Mouse (Mus musculus): Measurements from ENCODE around the gene Sept10.

Gene Sept10

GRCm38 (mm10) chr10:59221473-59222270, at the start of gene Sept10, which contains the start of gene Sowahc:
TSS of gene Sept10 (minus strand) at chr10:59221847.
TSS of gene Sowahc (plus strand) at chr10:59221953.
- peak; percentile 68; the same call in 1 of the 2 replicates for TF ChIP-seq GATA4 (IDR thresholded peaks at IDR 0.05; ENCODE audit: insufficient replicate concordance, low read length)

- no peak for TF ChIP-seq GATA4 (IDR thresholded peaks at IDR 0.05; ENCODE audit: insufficient replicate concordance, low read length)
Observed at GRCm38 (mm10) chr10:59268754-59269153, 47.1 kb upstream of the Sept10 start.

- no peak for TF ChIP-seq GATA4 (IDR thresholded peaks at IDR 0.05; ENCODE audit: insufficient replicate concordance, low read length)
Observed at GRCm38 (mm10) chr10:59268109-59268508, 46.5 kb upstream of the Sept10 start.

DNA sequence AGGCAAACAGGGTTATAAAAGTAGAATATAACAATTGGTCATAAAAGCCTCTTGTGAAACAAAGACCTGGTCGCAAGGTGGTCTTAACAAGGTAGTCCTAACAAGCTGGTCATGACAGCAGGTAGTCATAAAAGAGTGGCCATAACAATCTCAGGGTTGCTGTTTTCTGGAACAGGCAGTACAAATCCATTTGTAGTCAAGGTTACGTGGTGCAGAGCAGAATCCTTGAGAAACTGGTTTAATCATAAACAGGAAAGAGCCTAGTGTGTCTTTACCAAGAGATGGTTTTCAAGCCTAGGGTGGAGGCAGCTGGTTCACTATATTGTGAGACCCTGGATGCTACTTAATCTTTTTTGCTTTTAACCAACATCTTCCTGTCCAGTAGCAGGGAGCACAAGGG, 45.6 kb upstream of the Sept10 start:
- no peak for TF ChIP-seq GATA4 (IDR thresholded peaks at IDR 0.05; ENCODE audit: insufficient replicate concordance, low read length)

GRCm38 (mm10) chr10:59266097-59266496, 44.5 kb upstream of the Sept10 start:
- no peak for TF ChIP-seq GATA4 (IDR thresholded peaks at IDR 0.05; ENCODE audit: insufficient replicate concordance, low read length)

DNA sequence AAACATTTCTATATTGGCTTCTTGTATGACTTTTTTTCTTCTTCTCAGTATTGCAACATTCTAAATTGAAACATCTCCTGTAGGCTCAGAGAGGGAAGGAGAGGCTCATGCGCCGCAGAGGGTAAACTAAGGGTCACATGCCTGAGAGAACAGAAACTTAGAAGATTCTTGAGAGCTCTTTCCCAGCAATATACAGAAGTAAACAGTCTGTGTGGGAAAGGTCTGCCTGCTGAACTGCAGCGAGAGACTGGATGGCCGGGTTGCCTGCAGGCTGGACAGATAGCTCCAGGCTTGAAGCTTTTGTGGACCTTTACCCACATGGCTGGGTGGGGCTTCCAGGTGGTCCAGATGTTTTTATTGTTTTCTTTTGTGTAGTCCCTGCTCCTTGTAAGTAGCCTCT, 44.0 kb upstream of the Sept10 start:
- no peak for TF ChIP-seq GATA4 (IDR thresholded peaks at IDR 0.05; ENCODE audit: insufficient replicate concordance, low read length)

GRCm38 (mm10) chr10:59265067-59265466, 43.4 kb upstream of the Sept10 start:
- no peak for TF ChIP-seq GATA4 (IDR thresholded peaks at IDR 0.05; ENCODE audit: insufficient replicate concordance, low read length)

DNA sequence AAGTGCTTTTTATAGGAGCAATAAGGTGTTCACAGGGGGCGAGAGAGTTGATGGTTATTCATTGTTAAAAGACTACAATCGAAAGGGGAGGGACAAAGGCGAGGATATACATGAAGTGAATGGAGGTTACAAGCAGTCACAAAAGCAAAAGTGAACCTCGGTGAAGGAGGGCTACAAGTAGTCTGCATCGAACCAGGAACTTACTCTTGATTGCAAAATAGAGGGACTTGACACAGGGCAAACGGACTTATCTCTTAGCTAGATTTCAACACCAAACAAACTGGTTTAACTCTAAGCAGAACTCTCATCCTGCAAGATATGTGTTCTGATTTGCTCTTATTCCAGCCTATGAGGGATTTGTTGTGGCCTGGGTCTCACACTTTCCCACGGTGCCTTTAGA, 41.3 kb upstream of the Sept10 start:
- TF ChIP-seq GATA4 (IDR thresholded peaks at IDR 0.05; ENCODE audit: insufficient replicate concordance, low read length), result no peak

DNA sequence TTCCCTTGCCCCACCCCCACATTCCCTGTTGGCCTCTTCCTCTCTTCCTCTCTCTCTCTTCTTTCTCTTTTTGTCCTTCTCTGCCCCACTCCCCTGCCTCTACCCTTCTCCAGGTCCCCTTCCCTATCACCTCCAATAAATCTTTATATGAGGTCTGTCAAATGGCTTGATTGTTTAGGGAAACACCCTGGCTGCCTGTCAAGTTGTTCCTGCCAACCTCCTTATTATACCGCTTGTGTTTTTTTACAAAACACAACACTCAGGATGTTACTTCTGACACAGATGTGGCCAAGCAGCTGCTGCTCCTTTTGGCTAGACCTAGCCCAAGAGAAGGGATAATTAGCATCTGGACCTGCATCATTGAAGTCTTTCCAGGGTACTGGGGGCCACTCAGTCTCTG, 40.4 kb upstream of the Sept10 start:
- no peak for TF ChIP-seq GATA4 (IDR thresholded peaks at IDR 0.05; ENCODE audit: insufficient replicate concordance, low read length)

DNA sequence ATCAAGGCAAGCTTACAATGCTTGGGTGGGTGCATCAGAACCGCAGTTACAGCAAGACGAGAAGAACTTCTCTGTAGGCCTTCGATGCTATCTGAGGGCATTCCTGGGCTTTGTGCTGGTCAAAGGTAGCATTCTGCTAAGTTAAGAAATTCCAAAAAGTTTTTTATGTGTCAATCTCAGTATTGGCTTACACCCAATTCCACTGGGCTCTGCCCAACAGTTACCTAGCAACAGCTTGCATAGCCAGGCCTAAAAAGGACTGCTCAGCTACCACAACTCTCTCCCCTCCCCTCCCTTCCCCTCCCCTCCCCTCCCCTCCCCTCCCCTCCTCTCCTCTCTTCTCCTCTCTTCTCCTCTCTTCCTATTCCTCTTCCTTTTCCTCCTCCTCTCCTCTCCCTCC, 40.0 kb upstream of the Sept10 start:
- TF ChIP-seq GATA4 (IDR thresholded peaks at IDR 0.05; ENCODE audit: insufficient replicate concordance, low read length), result no peak

GRCm38 (mm10) chr10:59259572-59259971, 37.9 kb upstream of the Sept10 start:
- no peak for TF ChIP-seq GATA4 (IDR thresholded peaks at IDR 0.05; ENCODE audit: insufficient replicate concordance, low read length)

DNA sequence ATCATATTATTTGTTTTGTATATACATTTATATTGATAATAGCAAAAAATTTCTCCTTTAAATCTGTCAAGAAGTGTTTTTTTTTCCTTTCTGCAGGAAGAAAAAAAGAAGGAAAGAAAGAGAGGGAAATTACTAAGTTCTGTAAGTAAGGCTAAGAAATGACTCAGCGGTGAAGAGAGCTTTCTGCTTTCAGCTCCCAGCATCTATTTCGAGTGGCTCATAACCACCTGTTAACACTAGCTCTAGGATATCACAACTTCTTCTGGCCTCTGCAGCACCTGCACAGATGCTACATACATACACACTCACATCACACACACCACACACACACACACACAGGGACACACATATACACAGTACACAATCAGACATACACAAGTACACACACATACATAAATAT, 34.9 kb upstream of the Sept10 start:
- no peak for TF ChIP-seq GATA4 (IDR thresholded peaks at IDR 0.05; ENCODE audit: insufficient replicate concordance, low read length)

GRCm38 (mm10) chr10:59253541-59254079, 32.0 kb upstream of the Sept10 start:
- TF ChIP-seq GATA4 (IDR thresholded peaks at IDR 0.05; ENCODE audit: insufficient replicate concordance, low read length), result no peak

DNA sequence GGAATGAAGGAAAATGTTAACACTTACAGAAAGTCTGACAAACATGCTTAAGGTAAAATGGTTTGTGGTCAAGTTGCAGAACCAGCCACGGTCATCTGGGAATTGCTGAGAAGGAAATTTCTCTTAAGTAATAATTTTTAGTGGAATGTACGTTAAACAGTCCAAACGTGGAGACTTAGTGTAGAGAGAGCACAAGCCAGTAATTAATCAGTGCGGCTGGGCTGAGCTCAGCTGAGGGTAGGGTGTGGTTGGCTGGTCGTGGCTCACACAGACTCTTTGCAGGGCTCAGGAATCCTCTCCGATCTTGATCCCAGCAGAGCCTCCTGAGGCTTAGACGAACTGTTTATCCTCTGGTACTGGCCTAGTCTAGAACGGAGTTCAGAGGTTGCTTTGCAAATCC, 30.7 kb upstream of the Sept10 start:
- TF ChIP-seq GATA4 (IDR thresholded peaks at IDR 0.05; ENCODE audit: insufficient replicate concordance, low read length), result no peak

GRCm38 (mm10) chr10:59251980-59252379, 30.3 kb upstream of the Sept10 start:
- peak; percentile 49; the same call in 1 of the 2 replicates for TF ChIP-seq GATA4 (IDR thresholded peaks at IDR 0.05; ENCODE audit: insufficient replicate concordance, low read length)

GRCm38 (mm10) chr10:59250679-59251078, 29.0 kb upstream of the Sept10 start:
- TF ChIP-seq GATA4 (IDR thresholded peaks at IDR 0.05; ENCODE audit: insufficient replicate concordance, low read length), result no peak

GRCm38 (mm10) chr10:59249531-59249930, 27.9 kb upstream of the Sept10 start:
- TF ChIP-seq GATA4 (IDR thresholded peaks at IDR 0.05; ENCODE audit: insufficient replicate concordance, low read length), result no peak

Data from liver, adult (tissue).